Mouse (Mus musculus) midbrain, embryonic 11.5 days (tissue): ENCODE measurements around the gene Uckl1. TPM values are rescaled to one million over a fixed set of nuclear protein-coding genes. Genes with fewer than 3 reads are reported as not detected.

ENCODE experiments used
- ATAC-seq: fragments of 200-750 bp; cut with Nextera tagmentation; 2 replicates; pipeline ENCODE4 v1.8.0; 2017; ENCODE audit warnings: moderate TSS enrichment, moderate library complexity; ENCODE audit not compliant: low FRiP score
- DNase-seq: peaks from one replicate; pipeline ENCODE4 v3.0.0; 2015; ENCODE audit warnings: low spot score; ENCODE audit errors: missing footprints
- H3K27ac ChIP-seq: fragments of 300-500 bp; sonication (generic); 2 replicates; pipeline ENCODE4 v1.5.1; 2014; ENCODE audit warnings: low read depth, low read length
- H3K27me3 ChIP-seq: fragments of 300-500 bp; sonication (generic); 2 replicates; pipeline ENCODE4 v1.6.1; 2014; ENCODE audit warnings: mild to moderate bottlenecking, low read length, moderate library complexity, mixed read lengths; ENCODE audit not compliant: control insufficient read depth, insufficient read depth
- H3K36me3 ChIP-seq: fragments of 300-500 bp; sonication (generic); 2 replicates; pipeline ENCODE4 v1.6.1; 2014; ENCODE audit warnings: mild to moderate bottlenecking, low read length, moderate library complexity, mixed read lengths; ENCODE audit not compliant: control insufficient read depth, insufficient read depth
- H3K4me1 ChIP-seq: fragments of 300-500 bp; sonication (generic); 2 replicates; pipeline ENCODE4 v1.6.1; 2014; ENCODE audit warnings: low read length; ENCODE audit not compliant: control insufficient read depth, insufficient read depth
- H3K4me2 ChIP-seq: fragments of 300-500 bp; sonication (generic); 2 replicates; pipeline ENCODE4 v1.6.1; 2014; ENCODE audit warnings: mild to moderate bottlenecking, moderate library complexity
- H3K4me3 ChIP-seq: fragments of 300-500 bp; sonication (generic); 2 replicates; pipeline ENCODE4 v1.5.1; 2014; ENCODE audit warnings: low read depth, low read length
- H3K9ac ChIP-seq: fragments of 300-500 bp; sonication (generic); 2 replicates; pipeline ENCODE4 v1.6.1; 2014; ENCODE audit warnings: low read length
- H3K9me3 ChIP-seq: fragments of 300-500 bp; sonication (generic); 2 replicates; pipeline ENCODE4 v1.6.1; 2016; ENCODE audit warnings: low read length; ENCODE audit not compliant: control insufficient read depth
- WGBS: fragments of 180-500 bp; shearing (Covaris S2); extraction: QIAGEN DNeasy Blood & Tissue Kit; methylation state at CpG from one replicate; pipeline ENCODE4 v1.1.7; 2014; 5-methylcytosine and 5-hydroxymethylcytosine counted together
- polyA plus RNA-seq: library from polyadenylated mRNA; unstranded; fragments of >200 nt; fragmentation: Nextera tagmentation; extraction: Ambion mirVana; gene quantifications from 2 replicates; pipeline ENCODE4 v1.2.1, GENCODE M21; 2014

Gene Uckl1
- polyA plus RNA-seq, 1 experiment from 2014 or later: 46.4 TPM

GRCm38 (mm10) chr2:181591528-181592085, 6.9 kb upstream of the Uckl1 start, which contains the start of gene Prpf6:
Gene Prpf6 (plus strand): TSS chr2:181591868.
- no peaks in the 10 kb centered on the region for H3K9me3 ChIP-seq
- DNase-seq (peak; percentile 87), ATAC-seq (peak; percentile 7; the same call in 1 of the 2 replicates)
- no peaks in the 10 kb centered on the region for H3K27me3 ChIP-seq
- H3K4me2 ChIP-seq: peak within 1 kb of the TSS; percentile 85
- peaks cover 19% of the 10 kb centered on the region for H3K36me3 ChIP-seq
- H3K9ac ChIP-seq: peak within 1 kb of the TSS; percentile 92
- 17% methylated on average over 5 of the region's 5 CpGs for WGBS
- H3K4me1 ChIP-seq: peaks cover 11% of the 10 kb centered on the region
- H3K27ac ChIP-seq: peak within 1 kb of the TSS; percentile 56
- peak within 1 kb of the TSS; percentile 95 for H3K4me3 ChIP-seq

- peaks cover 26% of the 10 kb centered on the region for H3K36me3 ChIP-seq
- H3K27me3 ChIP-seq: no peaks in the 10 kb centered on the region
- no peak overlapping the region for H3K9ac ChIP-seq
- H3K4me2 ChIP-seq: no peak overlapping the region
- H3K4me1 ChIP-seq: peaks cover 11% of the 10 kb centered on the region
- no peaks in the 10 kb centered on the region for H3K9me3 ChIP-seq
- DNase-seq: no peak
- no peak overlapping the region for H3K4me3 ChIP-seq
- ATAC-seq: no peak
- no peak overlapping the region for H3K27ac ChIP-seq
- WGBS: 93% methylated on average over 5 of the region's 5 CpGs
Measured at GRCm38 (mm10) chr2:181590471-181590870, 5.8 kb upstream of the Uckl1 start.

- no peak for ATAC-seq
- no peak for DNase-seq
- WGBS: 94% methylated on average over 9 of the region's 9 CpGs
Measured at GRCm38 (mm10) chr2:181589732-181590105, 5.0 kb upstream of the Uckl1 start.

GRCm38 (mm10) chr2:181589011-181589731, 4.5 kb upstream of the Uckl1 start:
- Histone ChIP-seq H3K27me3 (no peaks in the 10 kb centered on the region), H3K4me2 (no peak overlapping the region), H3K27ac (no peak overlapping the region), H3K4me3 (no peak overlapping the region), H3K9ac (no peak overlapping the region), H3K36me3 (peaks cover 30% of the 10 kb centered on the region), H3K4me1 (peaks cover 11% of the 10 kb centered on the region), H3K9me3 (no peaks in the 10 kb centered on the region)
- no peak for ATAC-seq
- no peak for DNase-seq
- WGBS: 93% methylated on average over 10 of the region's 10 CpGs

More at GRCm38 (mm10) chr2:181589732-181590105, 5.0 kb upstream of the Uckl1 start:
- H3K4me3 ChIP-seq: no peak overlapping the region
- peaks cover 27% of the 10 kb centered on the region for H3K36me3 ChIP-seq
- H3K9ac ChIP-seq: no peak overlapping the region
- no peaks in the 10 kb centered on the region for H3K27me3 ChIP-seq
- no peaks in the 10 kb centered on the region for H3K9me3 ChIP-seq
- H3K27ac ChIP-seq: no peak overlapping the region
- peaks cover 11% of the 10 kb centered on the region for H3K4me1 ChIP-seq
- no peak overlapping the region for H3K4me2 ChIP-seq

- Histone ChIP-seq H3K4me3 (no peak overlapping the region), H3K9ac (no peak overlapping the region), H3K9me3 (no peaks in the 10 kb centered on the region), H3K27ac (no peak overlapping the region), H3K4me1 (peaks cover 11% of the 10 kb centered on the region), H3K4me2 (no peak overlapping the region), H3K36me3 (peaks cover 30% of the 10 kb centered on the region), H3K27me3 (no peaks in the 10 kb centered on the region)
- DNase-seq (no peak), ATAC-seq (no peak)
- WGBS: 93% methylated on average over 11 of the region's 11 CpGs
Measured at GRCm38 (mm10) chr2:181588229-181588780, 3.6 kb upstream of the Uckl1 start.

- peaks cover 30% of the 10 kb centered on the region for H3K36me3 ChIP-seq
- WGBS: 85% methylated on average over 6 of the region's 6 CpGs
Measured at GRCm38 (mm10) chr2:181587796-181588195, 3.1 kb upstream of the Uckl1 start.

GRCm38 (mm10) chr2:181586124-181586523, 1.4 kb upstream of the Uckl1 start:
- Histone ChIP-seq H3K4me1 (no peaks in the 10 kb centered on the region; the same call in 1 of the 2 replicates), H3K4me3 (no peak overlapping the region), H3K9ac (no peak overlapping the region), H3K9me3 (no peaks in the 10 kb centered on the region), H3K27me3 (no peaks in the 10 kb centered on the region), H3K27ac (no peak overlapping the region), H3K36me3 (peaks cover 30% of the 10 kb centered on the region), H3K4me2 (no peak overlapping the region)
- no peak for DNase-seq
- ATAC-seq: no peak
- WGBS: 94% methylated on average over 3 of the region's 3 CpGs

More at GRCm38 (mm10) chr2:181587796-181588195, 3.1 kb upstream of the Uckl1 start:
- Histone ChIP-seq H3K9me3 (no peaks in the 10 kb centered on the region), H3K27ac (no peak overlapping the region), H3K4me1 (peaks cover 8% of the 10 kb centered on the region), H3K9ac (no peak overlapping the region), H3K4me2 (no peak overlapping the region), H3K4me3 (no peak overlapping the region), H3K27me3 (no peaks in the 10 kb centered on the region)
- no peak for ATAC-seq
- DNase-seq: no peak

GRCm38 (mm10) chr2:181585506-181585905, 814 bp upstream of the Uckl1 start:
- Histone ChIP-seq H3K4me2 (no peak overlapping the region), H3K27me3 (no peaks in the 10 kb centered on the region), H3K9ac (no peak overlapping the region), H3K4me3 (no peak overlapping the region), H3K36me3 (peaks cover 30% of the 10 kb centered on the region), H3K4me1 (peaks cover 5% of the 10 kb centered on the region), H3K27ac (no peak overlapping the region), H3K9me3 (no peaks in the 10 kb centered on the region)
- DNase-seq: peak; percentile 76
- 82% methylated on average over 5 of the region's 5 CpGs for WGBS
- no peak for ATAC-seq
